Mouse (Mus musculus) thymus, adult 2 months (tissue): Measurements from ENCODE around the gene Flnc.

Experiments used
- CTCF ChIP-seq: fragments of 200-500 bp; IDR thresholded peaks from 2 replicates; pipeline ENCODE4 v1.5.1; 2012; ENCODE audit warnings: mild to moderate bottlenecking, control low read depth, low read length, moderate library complexity, borderline replicate concordance; ENCODE audit not compliant: control insufficient read depth, poor library complexity, insufficient read depth; ENCODE audit errors: extremely low read depth
- POLR2A ChIP-seq: fragments of 200-500 bp; IDR thresholded peaks from 2 replicates; pipeline ENCODE4 v1.6.1; 2012; ENCODE audit warnings: mild to moderate bottlenecking, low read length, control low read depth, moderate library complexity; ENCODE audit not compliant: control insufficient read depth, poor library complexity, insufficient read depth; ENCODE audit errors: extremely low read depth

DNA sequence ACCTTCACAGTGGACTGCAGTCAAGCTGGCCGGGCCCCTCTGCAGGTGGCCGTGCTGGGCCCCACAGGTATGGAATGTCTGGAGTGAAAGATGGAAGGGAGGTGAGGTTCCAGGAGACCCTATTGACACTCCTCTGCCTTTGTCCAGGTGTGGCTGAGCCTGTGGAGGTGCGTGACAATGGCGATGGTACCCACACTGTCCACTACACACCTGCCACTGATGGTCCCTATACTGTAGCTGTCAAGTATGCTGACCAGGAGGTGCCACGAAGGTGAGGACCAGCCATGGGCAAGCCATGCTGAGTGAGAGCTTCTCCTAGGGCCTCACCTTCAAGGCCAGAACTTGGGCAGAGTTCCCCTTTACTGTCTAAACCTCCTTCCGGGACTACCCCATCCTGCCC lies 17.6 kb downstream of the Flnc start:
- TF ChIP-seq CTCF (no peak), POLR2A (no peak)
